Mouse (Mus musculus): Measurements from ENCODE around the gene Wwtr1. TPM values are rescaled to one million over a fixed set of nuclear protein-coding genes. Genes with fewer than 3 reads are reported as not detected.

The Wwtr1 gene
- total and polyA plus RNA-seq, 3 experiments = 0.05 TPM; not detected in 2

GRCm38 (mm10) chr3:57530836-57531235, 44.9 kb downstream of the Wwtr1 start:
- ATAC-seq (ENCODE audit: extremely low read depth, insufficient number of reproducible peaks, low FRiP score, poor library complexity, severe bottlenecking) (no peak), DNase-seq (ENCODE audit: low spot score) (no peak)
- TF ChIP-seq GATA2 (IDR thresholded peaks at IDR 0.05; ENCODE audit: borderline replicate concordance, low read depth, low read length) = no peak
- no peak overlapping the region for H3K4me3 ChIP-seq (ENCODE audit: low read depth, low read length)
- no peaks in the 10 kb centered on the region for H3K36me3 ChIP-seq (replicated peaks)
- no peaks in the 10 kb centered on the region for H3K27me3 ChIP-seq (ENCODE audit: insufficient read depth, low read length)
- H3K4me1 ChIP-seq (ENCODE audit: insufficient read depth, low read depth, low read length) = no peaks in the 10 kb centered on the region
- H3K9me3 ChIP-seq (replicated peaks) = peaks cover 21% of the 10 kb centered on the region

GRCm38 (mm10) chr3:57530221-57530620, 45.5 kb downstream of the Wwtr1 start:
- no peak overlapping the region for H3K4me3 ChIP-seq (ENCODE audit: low read depth, low read length)
- no peaks in the 10 kb centered on the region for H3K36me3 ChIP-seq (replicated peaks)
- H3K4me1 ChIP-seq (ENCODE audit: insufficient read depth, low read depth, low read length) = no peaks in the 10 kb centered on the region
- ATAC-seq (ENCODE audit: extremely low read depth, insufficient number of reproducible peaks, low FRiP score, poor library complexity, severe bottlenecking) (no peak), DNase-seq (ENCODE audit: low spot score) (no peak)
- H3K9me3 ChIP-seq (replicated peaks) = peaks cover 17% of the 10 kb centered on the region
- no peaks in the 10 kb centered on the region for H3K27me3 ChIP-seq (ENCODE audit: insufficient read depth, low read length)
- TF ChIP-seq CTCF (IDR thresholded peaks at IDR 0.05; ENCODE audit: low read depth, low read length) (no peak), TAL1 (conservative IDR thresholded peaks at IDR 0.05; ENCODE audit: low read depth, low read length) (no peak), POLR2AphosphoS5 (IDR thresholded peaks at IDR 0.05; ENCODE audit: insufficient replicate concordance, low read depth, low read length) (no peak), GATA2 (IDR thresholded peaks at IDR 0.05; ENCODE audit: borderline replicate concordance, low read depth, low read length) (no peak)

- no peaks in the 10 kb centered on the region for H3K36me3 ChIP-seq (replicated peaks)
- DNase-seq (ENCODE audit: low spot score) (no peak), ATAC-seq (ENCODE audit: extremely low read depth, insufficient number of reproducible peaks, low FRiP score, poor library complexity, severe bottlenecking) (no peak)
- no peak for TF ChIP-seq TAL1 (conservative IDR thresholded peaks at IDR 0.05; ENCODE audit: low read depth, low read length)
- TF ChIP-seq CTCF (IDR thresholded peaks at IDR 0.05; ENCODE audit: low read depth, low read length) = no peak
- TF ChIP-seq GATA1 (IDR thresholded peaks at IDR 0.05; ENCODE audit: borderline replicate concordance, low read length) = no peak
- no peak for TF ChIP-seq GATA2 (IDR thresholded peaks at IDR 0.05; ENCODE audit: borderline replicate concordance, low read depth, low read length)
- no peak for TF ChIP-seq POLR2AphosphoS5 (IDR thresholded peaks at IDR 0.05; ENCODE audit: insufficient replicate concordance, low read depth, low read length)
- no peaks in the 10 kb centered on the region for H3K27me3 ChIP-seq (ENCODE audit: insufficient read depth, low read length)
- H3K9me3 ChIP-seq (replicated peaks) = peaks cover 10% of the 10 kb centered on the region; the same call in 1 of the 2 replicates
- H3K4me1 ChIP-seq (ENCODE audit: insufficient read depth, low read depth, low read length) = no peaks in the 10 kb centered on the region
- H3K4me3 ChIP-seq (ENCODE audit: low read depth, low read length) = no peak overlapping the region
These were observed 48.6 kb downstream of the Wwtr1 start for GRCm38 (mm10) chr3:57527154-57527553.

- no peak for DNase-seq (ENCODE audit: low spot score)
- TF ChIP-seq GATA2 (IDR thresholded peaks at IDR 0.05; ENCODE audit: borderline replicate concordance, low read depth, low read length) (no peak), GATA1 (IDR thresholded peaks at IDR 0.05; ENCODE audit: borderline replicate concordance, low read length) (no peak), CTCF (IDR thresholded peaks at IDR 0.05; ENCODE audit: low read depth, low read length) (no peak), TAL1 (conservative IDR thresholded peaks at IDR 0.05; ENCODE audit: low read depth, low read length) (no peak), POLR2AphosphoS5 (IDR thresholded peaks at IDR 0.05; ENCODE audit: insufficient replicate concordance, low read depth, low read length) (no peak)
- peaks cover 9% of the 10 kb centered on the region for H3K9me3 ChIP-seq (replicated peaks)
- no peaks in the 10 kb centered on the region for H3K27me3 ChIP-seq (ENCODE audit: insufficient read depth, low read length)
- H3K36me3 ChIP-seq (replicated peaks) = no peaks in the 10 kb centered on the region
- no peak for ATAC-seq (ENCODE audit: extremely low read depth, insufficient number of reproducible peaks, low FRiP score, poor library complexity, severe bottlenecking)
- H3K4me1 ChIP-seq (ENCODE audit: insufficient read depth, low read depth, low read length) = no peaks in the 10 kb centered on the region
- no peak overlapping the region for H3K4me3 ChIP-seq (ENCODE audit: low read depth, low read length)
These were observed 52.6 kb downstream of the Wwtr1 start for GRCm38 (mm10) chr3:57523093-57523492.

GRCm38 (mm10) chr3:57521876-57522275, 53.8 kb downstream of the Wwtr1 start:
- no peak overlapping the region for H3K4me3 ChIP-seq (ENCODE audit: low read depth, low read length)
- ATAC-seq (ENCODE audit: extremely low read depth, insufficient number of reproducible peaks, low FRiP score, poor library complexity, severe bottlenecking) = no peak
- H3K36me3 ChIP-seq (replicated peaks) = no peaks in the 10 kb centered on the region
- no peaks in the 10 kb centered on the region for H3K27me3 ChIP-seq (ENCODE audit: insufficient read depth, low read length)
- no peak for DNase-seq (ENCODE audit: low spot score)
- H3K9me3 ChIP-seq (replicated peaks) = peaks cover 6% of the 10 kb centered on the region
- no peaks in the 10 kb centered on the region for H3K4me1 ChIP-seq (ENCODE audit: insufficient read depth, low read depth, low read length)
- TF ChIP-seq GATA2 (IDR thresholded peaks at IDR 0.05; ENCODE audit: borderline replicate concordance, low read depth, low read length) (no peak), CTCF (IDR thresholded peaks at IDR 0.05; ENCODE audit: low read depth, low read length) (no peak), GATA1 (IDR thresholded peaks at IDR 0.05; ENCODE audit: borderline replicate concordance, low read length) (no peak), TAL1 (conservative IDR thresholded peaks at IDR 0.05; ENCODE audit: low read depth, low read length) (no peak), POLR2AphosphoS5 (IDR thresholded peaks at IDR 0.05; ENCODE audit: insufficient replicate concordance, low read depth, low read length) (no peak)

GRCm38 (mm10) chr3:57519995-57520394, 55.7 kb downstream of the Wwtr1 start:
- DNase-seq (ENCODE audit: low spot score) (no peak), ATAC-seq (ENCODE audit: extremely low read depth, insufficient number of reproducible peaks, low FRiP score, poor library complexity, severe bottlenecking) (no peak)
- Histone ChIP-seq H3K9me3 (replicated peaks) (peaks cover 10% of the 10 kb centered on the region), H3K4me1 (ENCODE audit: insufficient read depth, low read depth, low read length) (no peaks in the 10 kb centered on the region), H3K4me3 (ENCODE audit: low read depth, low read length) (no peak overlapping the region), H3K27me3 (ENCODE audit: insufficient read depth, low read length) (no peaks in the 10 kb centered on the region), H3K36me3 (replicated peaks) (no peaks in the 10 kb centered on the region)
- TF ChIP-seq TAL1 (conservative IDR thresholded peaks at IDR 0.05; ENCODE audit: low read depth, low read length) = no peak

- no peak overlapping the region for H3K4me3 ChIP-seq (ENCODE audit: low read depth, low read length)
- H3K4me1 ChIP-seq (ENCODE audit: insufficient read depth, low read depth, low read length) = no peaks in the 10 kb centered on the region
- TF ChIP-seq GATA2 (IDR thresholded peaks at IDR 0.05; ENCODE audit: borderline replicate concordance, low read depth, low read length) (no peak), TAL1 (conservative IDR thresholded peaks at IDR 0.05; ENCODE audit: low read depth, low read length) (no peak), GATA1 (IDR thresholded peaks at IDR 0.05; ENCODE audit: borderline replicate concordance, low read length) (no peak), POLR2AphosphoS5 (IDR thresholded peaks at IDR 0.05; ENCODE audit: insufficient replicate concordance, low read depth, low read length) (no peak), CTCF (IDR thresholded peaks at IDR 0.05; ENCODE audit: low read depth, low read length) (no peak)
- no peaks in the 10 kb centered on the region for H3K27me3 ChIP-seq (ENCODE audit: insufficient read depth, low read length)
- no peak for DNase-seq (ENCODE audit: low spot score)
- peaks cover 18% of the 10 kb centered on the region for H3K9me3 ChIP-seq (replicated peaks)
- no peak for ATAC-seq (ENCODE audit: extremely low read depth, insufficient number of reproducible peaks, low FRiP score, poor library complexity, severe bottlenecking)
- H3K36me3 ChIP-seq (replicated peaks) = no peaks in the 10 kb centered on the region
These were observed 59.6 kb downstream of the Wwtr1 start for GRCm38 (mm10) chr3:57516146-57516545.
